ENCODE assay signal across 22 mouse cellular contexts in genomic region chr5:127515960-127516359, GRCm38 (mm10).
DNase-seq lines count a peak whose midpoint lies in the region; ATAC-seq and TF ChIP-seq lines count a peak whose summit lies in the region.
"Had no signal": no experiment of that assay in that cellular context is flagged by ENCODE, and none has a peak within 500 bp of the region (broad histone marks: within the 10 kb centered on the region; RNA-seq: fewer than 3 reads in every experiment).

No protein-coding gene starts in this region.

- WGBS in lung, embryonic 14.5 days = 70% methylated on average over 9 of the region's 9 CpGs
- 60% methylated on average over 9 of the region's 9 CpGs for WGBS in lung, postnatal 0 days

- H3K4me1 ChIP-seq in lung, embryonic 14.5 days (ENCODE audit: insufficient read depth) = no peaks in the 10 kb centered on the region
- H3K4me1 ChIP-seq in lung, postnatal 0 days (ENCODE audit: insufficient read depth, low read depth, low read length) = no peaks in the 10 kb centered on the region
- H3K4me1 ChIP-seq: heart, embryonic 13.5 days; hindbrain, embryonic 12.5 days; limb, embryonic 15.5 days had no signal

- no peak overlapping the region for H3K4me3 ChIP-seq in lung, embryonic 14.5 days (ENCODE audit: low read depth, low read length)
- no peak overlapping the region for H3K4me3 ChIP-seq in lung, postnatal 0 days (ENCODE audit: low read depth, low read length)
- H3K4me3 ChIP-seq: heart, embryonic 13.5 days; hindbrain, embryonic 12.5 days; limb, embryonic 15.5 days had no signal

- H3K9ac ChIP-seq in lung, embryonic 14.5 days = no peak overlapping the region
- no peak overlapping the region for H3K9ac ChIP-seq in lung, postnatal 0 days (replicated peaks; ENCODE audit: low read depth)
- H3K9ac ChIP-seq: heart, embryonic 13.5 days; hindbrain, embryonic 12.5 days; limb, embryonic 15.5 days; liver, embryonic 14.5 days had no signal

- H3K27me3 ChIP-seq in lung, embryonic 14.5 days (ENCODE audit: insufficient read depth, low read length) = no peaks in the 10 kb centered on the region
- no peaks in the 10 kb centered on the region for H3K27me3 ChIP-seq in lung, postnatal 0 days (replicated peaks; ENCODE audit: insufficient read depth, low read length)
- H3K27me3 ChIP-seq: heart, embryonic 13.5 days; hindbrain, embryonic 12.5 days; limb, embryonic 15.5 days; Patski had no signal

- no peak for ATAC-seq in lung, embryonic 14.5 days (ENCODE audit: insufficient read depth)
- ATAC-seq in lung, postnatal 0 days = no peak
- ATAC-seq: forebrain, embryonic 16.5 days; intestine, postnatal 0 days; Patski had no signal

- no peaks in the 10 kb centered on the region for H3K36me3 ChIP-seq in lung, embryonic 14.5 days (ENCODE audit: insufficient read depth)
- H3K36me3 ChIP-seq in lung, postnatal 0 days (ENCODE audit: insufficient read depth, low read length) = no peaks in the 10 kb centered on the region
- H3K36me3 ChIP-seq: heart, embryonic 13.5 days; hindbrain, embryonic 12.5 days; limb, embryonic 15.5 days had no signal

- no peak for TF ChIP-seq CTCF in lung, embryonic 14.5 days (IDR thresholded peaks at IDR 0.05; ENCODE audit: low read depth)
- no peak for TF ChIP-seq CTCF in lung, postnatal 0 days (IDR thresholded peaks at IDR 0.05)

- H3K9me3 ChIP-seq in lung, embryonic 14.5 days (ENCODE audit: low read depth, low read length) = no peaks in the 10 kb centered on the region
- H3K9me3 ChIP-seq in lung, postnatal 0 days (ENCODE audit: low read length) = no peaks in the 10 kb centered on the region
- H3K9me3 ChIP-seq: heart, embryonic 13.5 days; hindbrain, embryonic 12.5 days; limb, embryonic 15.5 days had no signal

- H3K4me2 ChIP-seq in lung, embryonic 14.5 days = no peak overlapping the region
- H3K4me2 ChIP-seq in lung, postnatal 0 days (replicated peaks; ENCODE audit: low read depth, low read length) = no peak overlapping the region
- H3K4me2 ChIP-seq: heart, embryonic 13.5 days; hindbrain, embryonic 12.5 days; limb, embryonic 15.5 days; midbrain, embryonic 11.5 days had no signal

- intact Hi-C loops in left cerebral cortex, postnatal 36 days (cut with DNase I) = no loop called here

- DNase-seq in lung, embryonic 14.5 days = peak; percentile 63
- no peak for DNase-seq in lung, postnatal 0 days (ENCODE audit: low spot score)
- peak; percentile 80 for DNase-seq in Muller cell, postnatal 12 days (ENCODE audit: inconsistent ontology term)
- peak; percentile 59 to 64 for DNase-seq in cerebellum, adult 18-20 months
- DNase-seq in cerebellum, postnatal 14 days = peak; percentile 29 to 40
- no peak for DNase-seq in left cerebral cortex, postnatal 36 days (ENCODE audit: low spot score in 2 of 2)
- no peak for DNase-seq in right cerebral cortex, postnatal 4 days
- no peak for DNase-seq in adrenal gland, adult 2 months
- DNase-seq: gastrocnemius, postnatal 14 days; heart, adult 11 months; heart, postnatal 14 days; kidney, postnatal 36 days; layer of hippocampus, adult 9-11 months; spleen, adult 18-20 months had no signal

- H3K27ac ChIP-seq in lung, embryonic 14.5 days (ENCODE audit: low read depth) = no peak overlapping the region
- no peak overlapping the region for H3K27ac ChIP-seq in lung, postnatal 0 days (ENCODE audit: low read length)
- H3K27ac ChIP-seq: heart, embryonic 13.5 days; hindbrain, embryonic 12.5 days; limb, embryonic 15.5 days; liver, embryonic 14.5 days had no signal

- no peak for TF ChIP-seq EP300 in lung, postnatal 0 days (IDR thresholded peaks at IDR 0.05)

Comparison
In these comparisons a context has a peak if more than half of its experiments do, and no peak if none do; other contexts are left out.
1. DNase-seq: peak in lung, embryonic 14.5 days (single experiment), Muller cell, postnatal 12 days (single experiment), cerebellum, adult 18-20 months (2 of 2) and cerebellum, postnatal 14 days (2 of 2); none in lung, postnatal 0 days (single experiment), left cerebral cortex, postnatal 36 days (0 of 2), right cerebral cortex, postnatal 4 days (single experiment) and adrenal gland, adult 2 months (single experiment).